Mouse (Mus musculus): ENCODE results near the gene Arpc3.

GRCm38 (mm10) chr5:122402772-122403171, 11.1 kb downstream of the Arpc3 start:
- no peak for TF ChIP-seq POLR2A (IDR thresholded peaks at IDR 0.05; ENCODE audit: borderline replicate concordance, extremely low read depth, low read depth, low read length)
- no peak for TF ChIP-seq CTCF (IDR thresholded peaks at IDR 0.05; ENCODE audit: insufficient read depth, low read length)

Data from lung, adult 2 months (tissue).